Mouse (Mus musculus) heart, postnatal 36 days (tissue): ENCODE data around the gene Plin2. TPM values are rescaled to one million over a fixed set of nuclear protein-coding genes. Genes with fewer than 3 reads are reported as not detected.
"Not testable (repeated sequence)": the region's sequence is repeated elsewhere in the genome, so short reads cannot be mapped to it uniquely, and the experiment has no call there.

Experiments
- DNase-seq, 2 experiments: peaks; one replicate each; pipeline ENCODE4 v3.0.0; 2021 to 2022
- intact Hi-C: fragments of 180-260 bp; cut with DNase I; formaldehyde crosslinking; loops from one replicate; pipeline ENCODE4 v1.15.1; 2025
- total RNA-seq, 2 experiments: library from RNA; stranded (reverse); gene quantifications; 2 replicates each; pipeline ENCODE4 v1.2.3; 2021

The Plin2 gene
- total RNA-seq, 2 experiments from 2014 or later, result 140 to 163 TPM

DNA sequence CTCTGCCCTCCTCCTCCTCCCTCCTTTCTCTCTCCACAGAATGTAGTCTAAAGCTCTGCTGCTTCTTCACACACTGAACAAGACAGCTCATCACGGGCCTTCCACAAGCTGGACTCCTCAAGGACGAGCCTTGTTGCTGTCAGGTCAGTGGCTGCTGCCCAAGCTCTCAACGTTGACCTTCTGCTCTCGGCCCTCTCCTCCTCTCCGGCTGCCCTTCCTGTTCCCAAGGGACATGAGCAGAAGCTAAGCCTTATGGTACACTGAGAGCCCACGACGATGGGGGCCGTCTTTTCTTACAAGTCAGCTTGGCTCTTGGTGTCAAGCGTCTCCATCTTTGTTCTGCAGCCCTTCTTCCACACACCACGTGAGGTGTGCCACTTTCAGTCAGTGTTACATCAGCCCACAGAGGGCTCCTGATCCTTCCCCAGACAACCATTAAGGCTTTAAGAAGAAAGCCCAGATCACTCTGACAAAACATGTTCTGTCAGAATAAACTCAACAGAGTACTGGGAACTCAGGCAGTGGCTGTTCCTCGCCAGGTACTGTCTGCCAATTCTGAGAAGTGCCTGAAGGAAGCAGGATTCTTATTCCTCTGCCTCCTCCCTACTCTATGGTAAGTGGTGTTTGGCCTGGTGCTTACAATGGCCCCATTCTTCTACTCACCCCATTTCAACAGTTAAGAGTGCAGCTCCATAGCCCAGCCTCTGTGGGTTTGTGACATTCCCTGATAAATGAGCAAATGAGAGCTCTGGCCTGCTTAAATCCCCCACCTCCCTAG is 15.6 kb upstream of the Plin2 start:
- intact Hi-C loops, result loop anchor here (2.0 kb wide), 1 partner anchor 15 kb away; the partner anchor contains the start of gene Plin2
- no peak for DNase-seq

DNA sequence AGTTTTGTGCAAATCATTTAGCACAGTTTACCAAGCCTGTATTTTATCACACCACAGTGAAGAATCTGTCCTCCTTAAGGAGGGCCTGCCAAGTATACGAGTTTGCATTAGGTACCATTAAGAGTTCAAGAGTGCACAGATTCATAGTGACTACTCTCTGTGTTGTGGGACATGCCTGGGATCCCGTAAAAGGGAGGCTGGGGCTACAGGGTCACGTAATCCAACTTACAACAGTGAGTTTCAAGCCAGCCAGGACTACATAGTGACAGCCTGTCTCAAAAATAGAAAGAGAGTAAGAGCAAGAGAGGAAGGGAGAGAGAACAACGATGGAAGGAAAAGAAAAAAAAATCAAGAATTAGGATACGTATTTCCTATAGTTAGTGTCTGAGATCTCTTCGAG is 14.9 kb upstream of the Plin2 start:
- intact Hi-C loops, result no loop called here
- no peak for DNase-seq

DNA sequence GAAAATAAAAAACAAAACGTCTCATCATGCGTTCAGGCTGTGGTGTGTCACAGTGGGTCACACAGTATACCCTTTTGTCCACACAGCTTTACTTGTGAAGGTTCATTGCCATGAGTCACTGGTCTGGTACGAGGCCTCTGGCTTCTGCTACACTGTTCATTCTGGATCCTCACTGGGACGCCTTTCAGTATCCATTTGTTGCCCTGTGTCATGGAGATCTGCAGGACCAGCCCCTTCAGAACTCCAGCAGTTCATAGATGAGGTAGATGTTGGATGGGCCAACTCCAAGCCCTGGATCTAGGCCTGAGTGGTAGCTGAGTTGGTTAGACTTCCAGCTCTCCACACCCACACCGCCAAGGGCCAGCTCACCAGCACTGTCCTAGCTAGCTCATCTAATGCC is 13.9 kb upstream of the Plin2 start:
- intact Hi-C loops, result no loop called here

DNA sequence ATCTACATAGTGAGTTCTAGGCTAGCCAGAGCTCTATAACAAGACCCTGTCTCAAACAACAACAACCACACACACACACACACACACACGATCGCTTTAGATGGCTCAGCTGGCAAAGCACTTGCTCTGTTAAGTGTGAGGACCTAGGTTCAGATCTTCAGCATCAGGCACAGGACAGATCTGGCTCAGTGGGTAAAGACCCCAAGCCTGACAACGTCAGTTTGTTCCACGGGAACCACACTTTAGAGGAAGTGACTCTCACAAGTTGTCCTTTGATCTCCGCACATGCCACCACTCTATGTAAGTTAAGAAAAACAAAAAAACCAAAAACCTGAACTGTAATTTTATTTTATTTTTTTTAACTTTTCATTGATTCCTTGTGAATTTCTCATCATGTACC is 13.4 kb upstream of the Plin2 start:
- intact Hi-C loops, result no loop called here
- DNase-seq, result no peak

More for the DNA sequence above, 13.9 kb upstream of the Plin2 start:
- DNase-seq, result no peak

DNA sequence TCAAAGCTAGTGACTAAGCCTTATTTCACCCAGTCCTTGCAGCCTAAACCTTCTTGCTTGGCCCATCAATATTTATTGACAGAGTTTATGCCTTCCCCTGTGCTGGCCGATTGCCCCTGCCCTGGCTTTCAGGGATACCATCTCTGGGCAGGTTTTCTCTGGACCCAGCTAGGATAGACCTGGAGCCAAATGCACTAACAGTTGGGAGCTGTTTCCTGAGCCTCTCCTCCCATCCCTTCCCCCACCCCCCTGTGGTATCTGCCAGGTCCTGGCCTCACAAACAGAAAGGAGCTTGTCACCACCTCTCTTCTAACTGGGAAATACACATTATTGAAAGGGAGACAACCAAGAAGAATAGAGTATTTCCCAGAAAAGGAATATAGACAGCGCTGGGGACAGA is 12.0 kb upstream of the Plin2 start:
- intact Hi-C loops, result no loop called here
- no peak for DNase-seq

DNA sequence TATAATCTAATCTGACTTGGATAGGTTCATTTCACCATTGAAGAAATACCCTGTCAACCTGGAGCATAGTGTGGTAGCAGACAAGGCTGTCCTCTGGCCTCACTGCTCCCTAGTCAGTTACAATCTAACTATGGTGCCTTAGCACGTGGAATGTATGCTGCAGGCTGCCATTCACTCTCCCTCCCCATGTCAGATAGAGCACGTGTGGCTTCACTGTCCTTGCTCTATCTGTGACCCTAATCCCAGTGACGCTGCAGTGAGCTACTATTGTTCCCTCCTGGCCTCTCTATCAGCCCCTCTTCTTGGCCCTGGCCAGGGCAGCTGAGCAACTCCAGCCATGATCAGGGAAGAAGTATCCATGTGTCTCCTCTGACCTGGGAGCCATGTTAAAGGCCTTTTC is 11.6 kb upstream of the Plin2 start:
- intact Hi-C loops, result no loop called here
- DNase-seq, result no peak

DNA sequence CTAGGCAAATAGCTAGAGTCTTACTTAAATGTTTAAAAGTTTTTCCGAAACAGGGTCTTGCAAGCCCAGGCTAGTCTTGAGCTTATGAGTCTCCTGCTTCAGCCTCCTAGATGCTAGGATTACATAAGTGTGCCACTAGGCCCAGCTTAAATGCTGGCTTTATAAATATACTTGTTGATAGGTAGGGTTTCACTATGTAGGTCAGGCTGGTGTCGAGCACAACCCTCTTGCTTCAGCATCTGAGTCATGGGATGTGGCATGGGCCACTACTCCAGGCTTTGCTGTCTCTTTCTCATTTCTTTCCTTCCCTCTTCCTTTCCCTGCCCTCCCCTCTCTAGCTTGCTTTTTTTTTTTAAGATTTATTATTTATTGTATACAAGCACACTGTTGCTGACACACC is 9.8 kb upstream of the Plin2 start:
- DNase-seq, result no peak
- intact Hi-C loops, result no loop called here

DNA sequence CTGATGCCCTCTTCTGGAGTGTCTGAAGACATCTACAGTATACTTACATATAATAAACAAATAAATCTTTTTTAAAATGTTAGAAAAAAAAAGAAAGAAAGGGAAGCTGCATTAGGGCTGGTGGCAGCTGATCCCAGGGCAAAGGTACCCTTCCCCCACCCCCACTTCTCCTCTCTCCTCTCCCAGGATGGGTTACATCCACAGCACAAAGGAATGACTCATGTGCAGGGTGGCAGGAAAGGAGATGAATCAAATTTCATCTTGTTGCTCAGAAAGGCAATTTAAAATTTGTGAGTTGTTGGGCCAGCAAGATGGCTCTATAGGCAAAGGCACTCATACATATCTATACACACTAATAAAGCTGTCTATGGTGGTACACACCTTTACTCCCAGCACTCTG is 6.9 kb upstream of the Plin2 start:
- intact Hi-C loops, result no loop called here
- no peak for DNase-seq

DNA sequence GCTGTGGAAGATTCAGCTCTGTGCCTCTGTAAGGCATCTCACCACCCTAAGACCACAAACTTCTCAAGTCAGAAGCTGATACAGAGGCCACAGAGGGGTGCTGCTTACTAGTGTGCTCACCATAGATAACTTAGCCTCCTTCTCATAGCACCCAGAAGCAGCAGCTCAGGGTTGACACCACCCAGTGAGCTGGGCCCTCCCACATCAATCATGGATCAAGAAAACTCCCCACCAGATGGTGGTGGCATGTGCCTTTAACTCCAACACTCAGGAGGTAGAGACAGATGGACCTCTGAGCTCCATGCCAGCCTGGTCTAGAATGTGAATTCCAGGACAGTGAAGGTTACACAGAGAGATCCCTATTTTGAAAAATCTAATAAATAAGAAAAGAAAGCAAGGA is 4.9 kb upstream of the Plin2 start:
- intact Hi-C loops, DNase-seq: not testable (repeated sequence)

DNA sequence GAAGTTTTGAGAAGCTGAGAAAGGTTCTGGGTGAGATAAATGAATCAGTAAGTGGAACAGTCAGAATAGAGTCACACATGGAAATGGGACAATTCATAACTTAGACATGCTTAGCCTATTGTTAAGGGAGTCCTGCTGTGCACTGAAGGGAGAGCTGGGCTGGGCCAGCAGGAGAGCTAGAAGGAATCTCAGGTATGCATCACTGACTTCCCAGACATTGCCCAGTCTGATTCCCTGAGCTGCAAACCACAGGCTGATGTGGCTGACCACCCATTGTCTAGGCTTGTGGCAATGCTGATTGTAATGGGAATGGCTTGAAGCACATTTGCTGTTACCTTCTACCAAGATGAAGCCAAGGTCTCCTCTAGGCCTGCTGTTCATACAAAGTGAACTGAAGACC is 4.3 kb upstream of the Plin2 start:
- DNase-seq, intact Hi-C loops: not testable (repeated sequence)

DNA sequence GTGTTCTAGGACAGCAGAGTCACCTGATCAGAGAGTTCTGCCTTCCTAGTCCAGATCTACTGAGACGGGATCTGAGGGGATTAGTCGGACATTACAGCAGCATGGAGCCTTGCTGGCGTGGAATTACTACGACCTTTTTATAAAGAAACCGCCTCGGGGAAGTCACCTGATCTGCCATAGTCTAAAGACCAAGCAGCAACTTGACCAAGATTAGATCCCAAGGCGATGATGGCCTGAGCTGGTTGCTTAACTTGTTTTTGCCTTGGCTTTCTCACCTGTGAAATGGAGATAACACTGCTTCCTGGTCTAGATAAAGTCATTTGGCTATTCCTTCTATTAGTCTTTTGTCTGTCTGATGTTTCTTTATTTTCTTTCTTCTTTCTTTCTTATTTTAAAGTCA is 2.6 kb upstream of the Plin2 start:
- no peak for DNase-seq
- intact Hi-C loops, result no loop called here

DNA sequence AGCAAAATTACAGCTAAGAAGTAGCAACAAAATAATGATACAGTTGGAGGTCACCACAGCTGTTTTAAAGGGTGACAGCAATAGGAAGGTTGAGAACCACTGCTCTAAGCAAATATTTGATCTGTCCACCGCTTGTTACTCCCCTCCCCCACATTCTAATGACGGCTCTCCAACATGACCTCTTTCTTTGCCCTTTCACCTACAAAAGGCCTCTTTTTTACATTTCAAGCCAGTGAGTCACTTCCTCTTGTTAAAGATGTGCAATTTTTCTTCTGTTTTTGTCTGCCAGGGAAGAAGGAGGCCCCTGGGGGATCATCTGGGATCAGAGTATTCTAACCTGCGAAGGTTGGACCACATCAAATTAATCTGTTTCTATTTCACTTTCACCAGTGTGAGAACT is 1.9 kb upstream of the Plin2 start:
- intact Hi-C loops, result loop anchor here (2.0 kb wide), 1 partner anchor 15 kb away; no protein-coding TSS in a partner anchor
- DNase-seq, result no peak

DNA sequence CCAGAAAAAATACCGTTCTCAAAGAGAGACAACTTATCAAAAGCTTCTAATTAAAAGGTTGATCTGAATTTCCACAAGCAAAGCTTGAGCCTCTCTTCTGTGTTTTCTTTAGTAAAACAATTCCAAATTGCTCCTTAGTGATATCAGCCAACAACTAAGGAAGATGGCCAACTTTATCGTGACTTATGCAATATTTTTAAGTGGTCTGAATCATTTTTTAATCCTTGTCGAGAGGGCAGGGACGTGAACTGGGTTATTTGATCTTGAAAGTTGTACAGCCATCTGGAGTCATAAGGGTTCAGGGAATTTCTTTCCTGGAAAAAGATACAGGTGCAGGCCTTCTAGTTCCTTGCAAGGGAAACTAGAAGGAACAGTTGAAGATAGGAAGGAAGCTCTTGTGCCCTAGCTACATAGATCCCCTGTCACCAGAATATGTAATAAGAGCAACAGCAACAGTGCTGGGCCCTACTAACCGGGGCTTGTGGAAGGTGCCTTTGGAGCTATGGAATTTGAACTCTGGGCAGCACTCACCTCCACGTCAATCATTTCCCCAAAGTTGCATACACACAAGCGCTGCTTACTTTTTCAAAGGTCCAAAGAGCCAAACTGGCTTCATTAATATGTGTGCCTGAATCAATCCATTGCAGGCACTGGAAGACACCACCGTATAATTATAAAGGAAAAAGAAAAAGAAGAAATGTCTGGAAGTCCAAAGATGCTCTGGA is 884 bp upstream of the Plin2 start:
- DNase-seq, result no peak
- intact Hi-C loops, result loop anchor here (2.0 kb wide), 1 partner anchor 16 kb away; no protein-coding TSS in a partner anchor

DNA sequence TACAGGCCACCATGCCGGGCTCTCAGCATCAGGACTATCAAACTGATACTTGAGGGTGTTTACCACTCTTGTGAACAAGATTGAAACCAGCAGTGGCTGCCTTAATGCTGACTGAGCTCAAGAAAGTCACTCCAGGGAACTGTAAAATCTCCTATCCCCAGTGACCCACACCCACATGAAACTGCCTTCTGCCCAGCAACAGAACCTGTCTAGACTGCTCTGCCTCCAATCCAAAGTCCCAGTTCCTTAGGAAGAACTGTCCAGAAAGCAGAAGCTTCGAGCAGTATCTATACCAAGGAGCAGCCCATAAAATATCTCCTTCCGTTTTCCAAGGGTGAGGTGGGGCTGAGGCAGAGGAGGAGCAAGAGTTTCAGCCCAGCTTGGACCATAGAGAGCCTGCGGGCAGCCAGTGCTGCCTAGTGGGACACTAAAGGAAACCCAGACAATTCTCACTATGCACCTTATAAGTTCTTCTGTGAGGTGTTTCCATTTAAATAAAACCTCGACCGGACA is 563 bp downstream of the Plin2 start:
- intact Hi-C loops, result loop anchor here (5.0 kb wide), 1 partner anchor 78 kb away; the partner anchor contains the start of gene Dennd4c
- DNase-seq, result peak in 1 of 2 experiments; percentile 62

DNA sequence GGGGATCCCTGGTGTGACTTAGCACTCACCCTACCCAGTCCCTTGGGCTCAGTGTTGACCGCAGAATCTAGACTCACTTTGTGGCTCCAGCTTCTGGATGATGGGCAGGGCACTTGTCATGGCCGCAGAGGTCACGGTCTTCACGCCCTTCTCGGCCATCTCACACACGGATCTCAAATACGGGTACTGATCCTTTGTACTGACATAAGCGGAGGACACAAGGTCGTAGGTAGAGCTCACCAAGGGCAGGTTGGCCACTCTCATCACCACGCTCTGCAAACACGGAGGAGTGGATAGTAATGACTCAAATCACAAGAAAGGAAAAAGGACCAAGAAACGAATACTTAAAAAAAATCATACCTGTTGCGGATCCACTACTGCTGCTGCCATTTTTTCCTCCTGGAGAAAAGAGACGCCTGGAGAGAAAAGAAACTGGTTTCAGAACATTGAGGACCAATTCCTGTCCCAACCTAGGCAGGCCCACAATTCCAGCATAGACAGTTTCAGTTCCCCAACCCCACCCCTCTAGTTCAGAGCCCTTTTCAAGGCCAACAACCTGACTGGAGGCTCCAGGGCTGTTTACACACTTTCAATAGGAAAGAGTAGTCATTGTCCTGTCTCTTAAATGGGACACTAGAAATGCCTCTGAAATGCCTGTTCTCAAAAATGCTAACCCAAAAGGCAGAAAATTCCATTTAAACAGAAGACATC is 1.4 kb downstream of the Plin2 start:
- intact Hi-C loops, result loop anchor here (5.0 kb wide), 1 partner anchor 79 kb away; the partner anchor contains the start of gene Dennd4c
- no peak for DNase-seq

DNA sequence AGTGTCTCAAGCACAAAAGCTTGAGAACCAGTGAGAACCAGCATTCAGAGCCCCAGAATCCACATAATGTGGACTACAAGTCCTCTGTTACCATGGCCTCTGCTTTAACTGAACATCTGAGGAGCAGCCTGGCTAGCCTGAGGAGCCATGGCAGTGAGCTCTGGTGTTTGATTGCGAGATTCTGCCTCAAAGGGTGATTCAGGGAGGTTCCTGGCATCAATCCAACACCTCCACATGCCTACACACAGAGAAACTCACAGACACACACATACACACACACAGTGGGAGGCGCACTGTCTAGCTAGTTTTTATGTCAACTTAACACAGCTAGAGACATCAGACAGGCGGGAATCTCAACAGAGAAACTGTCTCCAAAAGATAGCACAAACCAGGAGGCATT is 4.3 kb downstream of the Plin2 start:
- DNase-seq, result no peak
- intact Hi-C loops, result loop anchor here (5.0 kb wide), 1 partner anchor 82 kb away; the partner anchor contains the start of gene Dennd4c

DNA sequence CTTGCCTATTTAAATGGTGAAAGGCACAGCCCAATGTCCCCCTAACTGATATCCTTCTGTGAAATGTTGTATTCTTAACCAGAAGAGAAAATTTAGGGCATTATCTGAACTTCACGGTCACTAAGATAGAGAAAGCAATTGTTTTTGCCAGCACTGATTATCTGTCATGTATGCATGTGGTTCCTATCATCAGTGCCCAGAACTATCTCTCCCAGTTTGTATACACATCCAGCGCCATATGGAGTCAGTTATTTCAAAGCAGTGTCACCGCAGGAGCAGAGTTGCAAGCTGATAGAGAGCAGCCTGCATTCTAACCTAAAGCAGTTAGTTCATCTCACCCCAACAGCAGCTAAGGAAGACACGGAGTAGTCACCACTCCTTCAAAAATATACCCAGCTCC is 5.9 kb downstream of the Plin2 start:
- intact Hi-C loops, result no loop called here
- no peak for DNase-seq

DNA sequence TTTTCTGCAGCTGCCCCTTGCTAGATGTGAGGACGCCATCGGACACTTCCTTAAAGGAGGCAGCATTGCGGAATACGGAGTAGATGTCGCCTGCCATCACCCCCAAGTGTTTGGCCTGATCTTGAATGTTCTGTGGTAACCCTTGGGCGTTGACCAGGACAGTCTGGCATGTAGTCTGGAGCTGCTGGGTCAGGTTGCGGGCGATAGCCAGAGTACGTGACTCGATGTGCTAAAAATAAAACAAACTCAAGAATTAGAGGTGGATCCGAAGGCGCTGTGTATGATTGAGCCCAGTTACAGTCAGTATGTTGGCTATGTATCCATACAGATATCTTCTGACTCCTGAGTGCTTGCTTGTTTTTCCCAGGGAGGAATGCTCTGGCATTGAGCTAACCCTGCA is 12.7 kb downstream of the Plin2 start:
- peak in 1 of 2 experiments; percentile 50 for DNase-seq
- intact Hi-C loops, result no loop called here

DNA sequence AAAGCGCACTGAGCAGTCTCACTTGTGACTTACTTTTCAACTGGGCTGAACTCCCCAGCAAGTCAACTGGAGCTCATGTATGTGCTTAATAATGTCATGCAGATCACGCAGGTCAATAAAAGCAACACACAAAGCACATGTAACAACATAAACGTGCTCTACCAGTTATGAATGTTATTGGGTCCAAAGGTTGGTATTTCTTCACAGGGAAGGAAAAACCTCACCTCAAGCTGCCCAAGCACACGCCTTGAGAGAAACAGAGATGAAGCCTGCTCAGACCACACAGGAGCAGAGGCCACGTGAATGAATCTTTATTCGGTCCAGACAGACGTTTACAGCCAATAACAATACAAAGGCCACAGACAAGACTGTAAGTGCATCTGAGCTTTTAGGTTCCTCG is 13.4 kb downstream of the Plin2 start:
- not testable (repeated sequence) for DNase-seq
- intact Hi-C loops, result loop anchor here (1.0 kb wide), 1 partner anchor 28 kb away; no protein-coding TSS in a partner anchor

DNA sequence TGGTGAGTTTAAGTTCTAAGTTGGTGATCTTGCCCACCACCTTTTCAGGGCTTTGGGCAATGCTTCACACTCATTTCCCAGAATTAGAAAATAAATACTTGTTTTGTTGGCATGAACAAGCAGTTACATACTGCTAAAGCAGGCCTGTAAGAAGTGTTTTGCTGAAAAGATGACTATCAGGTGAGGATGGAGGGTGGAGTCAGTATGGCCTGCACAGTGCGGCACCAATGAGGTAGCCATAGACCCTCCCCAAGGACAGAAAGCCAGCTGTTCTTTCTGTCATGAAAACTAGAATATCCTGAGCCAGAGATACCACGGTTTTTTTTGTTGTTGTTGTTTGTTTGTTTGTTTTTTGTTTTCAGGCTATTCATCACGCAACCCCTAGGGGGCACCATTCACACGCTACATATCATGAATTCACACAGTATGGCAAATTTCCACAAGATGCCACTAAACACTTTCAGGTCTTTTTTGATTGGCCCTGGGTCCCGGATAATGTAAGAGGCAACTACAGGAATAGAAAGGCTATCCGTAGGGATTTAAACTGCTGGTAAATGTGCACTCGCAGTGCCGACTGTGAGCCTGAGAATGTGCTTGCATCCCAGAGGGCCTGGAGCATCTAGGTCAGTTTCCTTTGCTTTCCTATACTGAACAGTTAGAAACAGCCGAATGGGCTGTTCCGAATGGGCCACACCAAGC is 18.0 kb downstream of the Plin2 start:
- peak in 1 of 2 experiments; percentile 49 for DNase-seq
- intact Hi-C loops, result loop anchor here (1.0 to 5.0 kb wide), 3 partner anchors 40 to 95 kb away; partner anchors contain the start of genes Dennd4c and Haus6
